Mouse (Mus musculus) layer of hippocampus, adult 2 months (tissue): ENCODE results near the gene Jazf1. TPM values are rescaled to one million over a fixed set of nuclear protein-coding genes. Genes with fewer than 3 reads are reported as not detected.
A peak's percentile ranks its signal among the peaks of the same experiment; 100 is the strongest.

Experiments
- DNase-seq, 2 experiments: peaks; one replicate each; pipeline ENCODE4 v3.0.0; 2022; ENCODE audit warnings: low spot score in 2 of 2
- H3K27ac ChIP-seq: fragments of 200-600 bp; 2 replicates; pipeline ENCODE4 v1.8.1; 2022
- H3K4me3 ChIP-seq: fragments of 200-600 bp; 2 replicates; pipeline ENCODE4 v1.8.1; 2022; ENCODE audit warnings: mild to moderate bottlenecking
- CTCF ChIP-seq: fragments of 200-600 bp; conservative IDR thresholded peaks from 2 replicates; pipeline ENCODE4 v1.8.1; 2022; ENCODE audit warnings: antibody characterized with exemption, mild to moderate bottlenecking, moderate library complexity
- long read RNA-seq, 2 experiments: library from polyadenylated mRNA; stranded (forward); transcript quantifications; one replicate each; pipeline ENCODE4 v2.0.0; 2021; ENCODE audit warnings: borderline mapping rate in 2 of 2
- total RNA-seq, 2 experiments: library from RNA; stranded (reverse); gene quantifications; 2 replicates each; pipeline ENCODE4 v1.2.3; 2021

Jazf1 gene
- 10 to 100 TPM; 30.4 to 32.8 TPM for total RNA-seq
- long read RNA-seq, experiment 1, transcript Jazf1-201 (5 exons, 2,203 nt): major isoform, 13 of 21 reads
- long read RNA-seq, experiment 1, partial matches to known transcripts: 3 of 21 reads
- long read RNA-seq, experiment 1, other reads (novel, unspliced or antisense): 5 of 21 reads
- long read RNA-seq, experiment 2, transcript Jazf1-201 (5 exons, 2,203 nt): major isoform, 22 of 26 reads
- long read RNA-seq, experiment 2, partial matches to known transcripts: 4 of 26 reads
- long read RNA-seq, experiment 2, other reads (novel, unspliced or antisense): 0 of 26 reads

GRCm38 (mm10) chr6:53067989-53068874 lies at the start of gene Jazf1:
Jazf1 (minus strand) TSS chr6:53068631.
- Histone ChIP-seq H3K27ac (peak within 1 kb of the TSS; percentile 92), H3K4me3 (peak within 1 kb of the TSS; percentile 73)
- DNase-seq: peak; percentile 28 to 53
- no peak for TF ChIP-seq CTCF

GRCm38 (mm10) chr6:53117855-53118254 lies 49.4 kb upstream of the Jazf1 start:
- H3K4me3 ChIP-seq: no peak overlapping the region
- H3K27ac ChIP-seq: no peak overlapping the region
- no peak for TF ChIP-seq CTCF
- DNase-seq: no peak

- TF ChIP-seq CTCF: no peak
- H3K4me3 ChIP-seq: no peak overlapping the region
- DNase-seq: no peak
- H3K27ac ChIP-seq: no peak overlapping the region
Measured at GRCm38 (mm10) chr6:53086879-53087278, 18.4 kb upstream of the Jazf1 start.

GRCm38 (mm10) chr6:53081241-53081640 lies 12.8 kb upstream of the Jazf1 start:
- H3K4me3 ChIP-seq: no peak overlapping the region
- TF ChIP-seq CTCF: no peak
- no peak overlapping the region for H3K27ac ChIP-seq
- peak in 1 of 2 experiments; percentile 42 for DNase-seq

- H3K4me3 ChIP-seq: no peak overlapping the region
- TF ChIP-seq CTCF: no peak
- no peak for DNase-seq
- H3K27ac ChIP-seq: no peak overlapping the region
Measured at GRCm38 (mm10) chr6:53078671-53079070, 10.2 kb upstream of the Jazf1 start.

- H3K27ac ChIP-seq: no peak overlapping the region
- H3K4me3 ChIP-seq: no peak overlapping the region
- TF ChIP-seq CTCF: no peak
- no peak for DNase-seq
Measured at GRCm38 (mm10) chr6:53071732-53072131, 3.3 kb upstream of the Jazf1 start.

GRCm38 (mm10) chr6:53069976-53070575 lies 1.6 kb upstream of the Jazf1 start:
- no peak for DNase-seq
- Histone ChIP-seq H3K4me3 (no peak overlapping the region), H3K27ac (no peak overlapping the region)
- TF ChIP-seq CTCF: no peak

- DNase-seq: no peak
- no peak for TF ChIP-seq CTCF
- peak overlapping the region; percentile 73 for H3K4me3 ChIP-seq
- peak overlapping the region; percentile 92 for H3K27ac ChIP-seq
Measured at GRCm38 (mm10) chr6:53068875-53069178, 396 bp upstream of the Jazf1 start.

- no peak for TF ChIP-seq CTCF
- H3K4me3 ChIP-seq: peak overlapping the region; percentile 69
- no peak for DNase-seq
- H3K27ac ChIP-seq: peak overlapping the region; percentile 73
Measured at GRCm38 (mm10) chr6:53067446-53067988, 914 bp downstream of the Jazf1 start.

GRCm38 (mm10) chr6:53066978-53067377 lies 1.5 kb downstream of the Jazf1 start:
- DNase-seq: no peak
- H3K27ac ChIP-seq: no peak overlapping the region; the same call in 1 of the 2 replicates
- H3K4me3 ChIP-seq: peak overlapping the region; percentile 69; the same call in 1 of the 2 replicates
- no peak for TF ChIP-seq CTCF

GRCm38 (mm10) chr6:53064070-53064469 lies 4.4 kb downstream of the Jazf1 start:
- no peak for DNase-seq
- Histone ChIP-seq H3K27ac (no peak overlapping the region), H3K4me3 (no peak overlapping the region)
- no peak for TF ChIP-seq CTCF

GRCm38 (mm10) chr6:53054909-53055308 lies 13.5 kb downstream of the Jazf1 start:
- TF ChIP-seq CTCF: no peak
- Histone ChIP-seq H3K27ac (no peak overlapping the region), H3K4me3 (no peak overlapping the region)
- no peak for DNase-seq

GRCm38 (mm10) chr6:53045501-53045900 lies 22.9 kb downstream of the Jazf1 start:
- no peak for DNase-seq
- Histone ChIP-seq H3K4me3 (no peak overlapping the region), H3K27ac (peak overlapping the region; percentile 74; the same call in 1 of the 2 replicates)
- TF ChIP-seq CTCF: no peak
